Mouse (Mus musculus) CH12.LX (cell line): Measurements from ENCODE around the gene Nhlh1. TPM values are rescaled to one million over a fixed set of nuclear protein-coding genes. Genes with fewer than 3 reads are reported as not detected.

Experiments
- DNase-seq: peaks from one replicate; pipeline ENCODE4 v3.0.0-alpha.2; 2013; ENCODE audit errors: extremely low read depth
- H3K27ac ChIP-seq: 2 replicates; pipeline ENCODE4 v1.5.1; 2012; ENCODE audit warnings: low read depth, mild to moderate bottlenecking, control low read depth, moderate library complexity; ENCODE audit not compliant: insufficient read depth
- H3K27me3 ChIP-seq: replicated peaks from 2 replicates; pipeline ENCODE3; 2012; ENCODE audit warnings: inconsistent platforms
- H3K36me3 ChIP-seq, 2 experiments: replicated peaks in 1 of 2; 2 replicates each; pipeline versions ENCODE3 to v1.6.1; 2012; ENCODE audit warnings: inconsistent platforms in 1 of 2, low read length in 1 of 2, mild to moderate bottlenecking in 1 of 2, mixed read lengths in 1 of 2, moderate library complexity in 1 of 2; ENCODE audit not compliant: control insufficient read depth in 1 of 2, insufficient read depth in 1 of 2
- H3K4me1 ChIP-seq, 2 experiments: 2 replicates each; pipeline ENCODE4 v1.6.1; 2012; ENCODE audit warnings: inconsistent platforms in 1 of 2, moderate library complexity in 1 of 2; ENCODE audit not compliant: insufficient read depth in 2 of 2, control insufficient read depth in 1 of 2
- H3K4me2 ChIP-seq: 2 replicates; pipeline ENCODE4 v1.6.1; 2012; ENCODE audit warnings: low read depth, mild to moderate bottlenecking, control low read depth; ENCODE audit not compliant: poor library complexity, insufficient read depth, severe bottlenecking
- H3K4me3 ChIP-seq, 3 experiments: fragments of 150-350 bp in 1 of 3; sonication (generic) in 1 of 3; replicated peaks in 1 of 3; 2 replicates each; pipeline versions ENCODE3 to v1.5.1; 2011 to 2012; ENCODE audit warnings: low read depth in 2 of 3, low read length in 2 of 3, mild to moderate bottlenecking in 2 of 3, moderate library complexity in 2 of 3, control low read depth in 1 of 3, improper control_type of control experiment in 1 of 3, inconsistent platforms in 1 of 3, mixed read lengths in 1 of 3; ENCODE audit not compliant: poor library complexity in 1 of 3
- H3K79me2 ChIP-seq: replicated peaks from 2 replicates; pipeline ENCODE4 v1.6.1; 2012; ENCODE audit warnings: mild to moderate bottlenecking, moderate library complexity; ENCODE audit not compliant: control insufficient read depth, poor library complexity, insufficient read depth, severe bottlenecking; ENCODE audit errors: extremely low read depth
- H3K9ac ChIP-seq: 2 replicates; pipeline ENCODE4 v1.6.1; 2012; ENCODE audit warnings: low read depth, mild to moderate bottlenecking, control low read depth, moderate library complexity; ENCODE audit not compliant: insufficient read depth
- H3K9me3 ChIP-seq: replicated peaks from 2 replicates; pipeline ENCODE3; 2012; ENCODE audit warnings: low read length, inconsistent platforms, mixed read lengths
- CHD1 ChIP-seq: IDR thresholded peaks from 2 replicates; pipeline ENCODE4 v1.6.1; 2012; ENCODE audit warnings: low read depth, low read length, improper control_type of control experiment, inconsistent platforms
- ELF1 ChIP-seq: IDR thresholded peaks from 2 replicates; pipeline ENCODE4 v1.6.1; 2014; ENCODE audit warnings: low read depth, mild to moderate bottlenecking, inconsistent platforms, low read length, improper control_type of control experiment
- EP300 ChIP-seq: IDR thresholded peaks from 2 replicates; pipeline ENCODE4 v1.6.1; 2011; ENCODE audit warnings: low read length, improper control_type of control experiment
- JUND ChIP-seq: conservative IDR thresholded peaks from 2 replicates; pipeline ENCODE4 v1.6.1; 2011; ENCODE audit warnings: low read depth, low read length, improper control_type of control experiment
- KAT2A ChIP-seq: IDR thresholded peaks from 2 replicates; pipeline ENCODE4 v1.6.1; 2012; ENCODE audit warnings: low read length, improper control_type of control experiment, inconsistent platforms; ENCODE audit not compliant: insufficient replicate concordance
- MAFK ChIP-seq: IDR thresholded peaks from 2 replicates; pipeline ENCODE4 v1.6.1; 2011; ENCODE audit warnings: low read length, improper control_type of control experiment; ENCODE audit not compliant: insufficient replicate concordance
- MEF2A ChIP-seq: IDR thresholded peaks from 2 replicates; pipeline ENCODE4 v1.6.1; 2014; ENCODE audit warnings: low read depth, mild to moderate bottlenecking, inconsistent platforms, low read length, improper control_type of control experiment, borderline replicate concordance
- MYC ChIP-seq: IDR thresholded peaks from 2 replicates; pipeline ENCODE4 v1.6.1; 2011; ENCODE audit warnings: low read depth, mild to moderate bottlenecking, improper control_type of control experiment, low read length
- NELFE ChIP-seq: IDR thresholded peaks from 2 replicates; pipeline ENCODE4 v1.6.1; 2011; ENCODE audit warnings: low read depth, low read length, improper control_type of control experiment
- RCOR1 ChIP-seq: conservative IDR thresholded peaks from 2 replicates; pipeline ENCODE4 v1.6.1; 2012; ENCODE audit warnings: low read depth, mild to moderate bottlenecking, inconsistent platforms, low read length, improper control_type of control experiment
- SIN3A ChIP-seq: IDR thresholded peaks from 2 replicates; pipeline ENCODE4 v1.6.1; 2012; ENCODE audit warnings: low read length, improper control_type of control experiment, inconsistent platforms
- TBP ChIP-seq: conservative IDR thresholded peaks from 2 replicates; pipeline ENCODE4 v1.6.1; 2011; ENCODE audit warnings: low read depth, low read length, improper control_type of control experiment
- ZKSCAN1 ChIP-seq: IDR thresholded peaks from 2 replicates; pipeline ENCODE4 v1.6.1; 2012; ENCODE audit warnings: low read depth, inconsistent platforms, low read length, improper control_type of control experiment, borderline replicate concordance
- ZMIZ1 ChIP-seq: IDR thresholded peaks from 2 replicates; pipeline ENCODE4 v1.6.1; 2012; ENCODE audit warnings: low read depth, mild to moderate bottlenecking, inconsistent platforms, low read length, improper control_type of control experiment
- ZNF384 ChIP-seq: IDR thresholded peaks from 2 replicates; pipeline ENCODE4 v1.6.1; 2012; ENCODE audit warnings: low read depth, low read length, improper control_type of control experiment, inconsistent platforms
- dilution Hi-C: fragments of 300-500 bp; cut with MboI; formaldehyde crosslinking; loops from 2 replicates; pipeline ENCODE4 v1.14.3; 2020; ENCODE audit warnings: low sequenced_read_pairs; ENCODE audit not compliant: extremely low pct_unique_long_range_greater_than_20kb, extremely low pct_ligation_motif_present
- in situ Hi-C: fragments of 300-500 bp; cut with MboI; formaldehyde crosslinking; loops from 3 replicates; pipeline ENCODE4 v1.14.3; 2019; ENCODE audit warnings: low sequenced_read_pairs, low pct_ligation_motif_present, low pct_unique_long_range_greater_than_20kb, mixed read lengths
- polyA plus RNA-seq: library from polyadenylated mRNA; unstranded; fragments of >175 nt; gene quantifications from 2 replicates; pipeline ENCODE4 v1.2.1, GENCODE M21; 2012; ENCODE audit warnings: low read depth; ENCODE audit not compliant: insufficient read length
- total RNA-seq, 2 experiments: library from RNA; depleted of rRNA; stranded (reverse); fragments of 300-350 nt in 1 of 2; fragments of >200 nt in 1 of 2; gene quantifications; 2 replicates each; pipeline ENCODE4 v1.2.3; 2012 to 2014

Gene Nhlh1
- total and polyA plus RNA-seq, 3 experiments: not detected

DNA sequence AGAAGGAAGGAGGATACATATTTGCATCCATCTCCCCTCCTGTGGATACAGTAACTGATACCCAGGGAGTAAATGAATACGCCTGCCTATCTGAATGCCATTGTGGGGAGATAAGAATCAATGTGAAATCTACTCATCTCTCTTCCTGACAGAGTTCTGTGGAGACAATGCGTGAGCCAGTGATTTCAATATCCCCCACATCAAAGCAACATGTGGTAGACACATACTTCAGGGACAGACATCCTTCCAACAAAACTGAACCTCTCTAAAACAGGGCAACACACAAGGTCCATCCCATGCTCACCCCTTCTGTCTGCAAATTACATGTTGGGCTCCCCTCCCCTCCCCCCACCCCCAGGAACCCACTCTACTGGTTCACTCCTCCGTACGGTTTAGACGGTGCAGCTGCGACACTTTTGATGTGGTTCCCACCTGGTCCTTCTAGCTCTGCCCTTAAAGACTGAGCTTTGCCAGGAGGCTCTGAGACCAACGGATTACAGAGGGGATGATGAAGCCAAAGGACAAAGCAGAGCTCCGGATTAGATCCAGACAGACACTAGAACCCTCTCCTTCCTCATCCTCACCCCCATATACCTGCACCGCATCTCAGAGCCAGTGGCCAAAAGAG lies 41.9 kb downstream of the Nhlh1 start:
- dilution Hi-C loops: no loop called here
- TF ChIP-seq ZMIZ1 (no peak), ZNF384 (no peak), EP300 (no peak), ELF1 (no peak), CHD1 (no peak), ZKSCAN1 (no peak), MAFK (no peak), SIN3A (no peak), MEF2A (no peak)
- Histone ChIP-seq H3K27ac (no peak overlapping the region), H3K79me2 (no peaks in the 10 kb centered on the region), H3K36me3 (peaks cover 0 to 40% of the 10 kb centered on the region in 2 experiments), H3K9me3 (no peaks in the 10 kb centered on the region), H3K4me1 (peaks cover 11 to 43% of the 10 kb centered on the region in 2 experiments), H3K9ac (no peak overlapping the region), H3K4me3 (no peak overlapping the region), H3K4me2 (no peak overlapping the region), H3K27me3 (no peaks in the 10 kb centered on the region)
- DNase-seq: no peak
- in situ Hi-C loops: no loop called here

DNA sequence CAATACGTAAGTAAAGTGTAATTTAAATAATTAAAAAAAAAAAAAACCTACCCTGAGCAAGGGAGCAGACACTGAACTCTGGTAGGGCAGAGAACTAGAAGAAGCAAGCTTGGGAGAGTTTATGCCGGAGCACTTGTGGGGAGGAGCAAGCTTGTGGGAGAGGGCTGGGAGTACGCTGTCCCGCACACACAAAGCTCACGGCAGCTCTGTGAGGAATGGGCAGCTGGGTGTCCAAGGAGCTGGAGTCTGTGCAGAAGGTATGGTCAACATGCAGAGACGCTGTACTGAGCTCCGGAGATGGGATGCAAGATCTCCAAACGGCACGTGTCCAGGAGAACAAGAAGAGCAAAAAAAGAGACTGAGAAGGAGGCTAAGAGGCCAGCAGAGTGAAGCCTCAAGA lies 42.6 kb downstream of the Nhlh1 start:
- no peaks in the 10 kb centered on the region for H3K9me3 ChIP-seq
- no peak overlapping the region for H3K4me3 ChIP-seq
- TF ChIP-seq KAT2A (no peak), MYC (no peak), NELFE (no peak), JUND (no peak), EP300 (no peak), TBP (no peak), ZKSCAN1 (no peak), RCOR1 (no peak)
- peaks cover 9 to 36% of the 10 kb centered on the region in 2 experiments for H3K4me1 ChIP-seq
- in situ Hi-C loops (no loop called here), dilution Hi-C loops (no loop called here)
- H3K4me2 ChIP-seq: no peak overlapping the region
- no peak overlapping the region for H3K27ac ChIP-seq
- no peaks in the 10 kb centered on the region for H3K79me2 ChIP-seq
- H3K9ac ChIP-seq: no peak overlapping the region
- no peak for DNase-seq
- H3K36me3 ChIP-seq: peaks cover 2 to 42% of the 10 kb centered on the region in 2 experiments
- no peaks in the 10 kb centered on the region for H3K27me3 ChIP-seq
